Mouse (Mus musculus): Measurements from ENCODE around the gene B130006D01Rik. TPM values are rescaled to one million over a fixed set of nuclear protein-coding genes. Genes with fewer than 3 reads are reported as not detected.

The B130006D01Rik gene
- 1.0 and 1.1 TPM in 2 replicates for polyA plus RNA-seq (2015; fragmentation: Nextera tagmentation; extraction: Ambion mirVana)

DNA sequence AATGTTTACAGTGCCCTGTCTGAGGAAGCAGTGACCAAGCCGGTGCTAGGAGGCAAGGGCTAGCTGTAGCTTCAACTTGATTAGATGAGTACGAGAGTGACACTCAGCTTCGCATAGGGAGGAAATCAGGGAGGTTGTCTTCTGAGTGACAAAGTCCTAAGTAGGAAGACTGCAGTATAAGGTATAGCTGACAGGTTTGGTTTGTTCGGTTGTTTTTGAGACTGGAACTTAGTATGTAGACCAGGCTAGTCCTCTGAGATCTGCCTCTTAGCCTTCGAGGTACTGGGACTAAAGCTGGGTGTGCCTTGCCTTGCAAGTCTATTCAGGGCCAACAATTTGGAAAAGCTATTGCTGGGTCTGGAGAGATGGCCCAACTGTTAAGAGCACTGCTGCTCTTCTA, at the start of gene B130006D01Rik:
TSS of gene B130006D01Rik (plus strand) at position 301 of the 400 bp plus-strand sequence.
- H3K4me3 ChIP-seq (replicated peaks), result no peak within 1 kb of the TSS
- H3K9me3 ChIP-seq, result no peaks in the 10 kb centered on the region
- H3K27me3 ChIP-seq (replicated peaks), result no peaks in the 10 kb centered on the region
- H3K27ac ChIP-seq, result no peak within 1 kb of the TSS
- no peak for ATAC-seq (ENCODE audit: insufficient read depth, low FRiP score, low read depth)
- no peak within 1 kb of the TSS for H3K9ac ChIP-seq
- WGBS, result 85% methylated on average over 5 of the region's 5 CpGs
- H3K4me1 ChIP-seq, result no peaks in the 10 kb centered on the region
- H3K4me2 ChIP-seq, result no peak within 1 kb of the TSS
- no peaks in the 10 kb centered on the region for H3K36me3 ChIP-seq

DNA sequence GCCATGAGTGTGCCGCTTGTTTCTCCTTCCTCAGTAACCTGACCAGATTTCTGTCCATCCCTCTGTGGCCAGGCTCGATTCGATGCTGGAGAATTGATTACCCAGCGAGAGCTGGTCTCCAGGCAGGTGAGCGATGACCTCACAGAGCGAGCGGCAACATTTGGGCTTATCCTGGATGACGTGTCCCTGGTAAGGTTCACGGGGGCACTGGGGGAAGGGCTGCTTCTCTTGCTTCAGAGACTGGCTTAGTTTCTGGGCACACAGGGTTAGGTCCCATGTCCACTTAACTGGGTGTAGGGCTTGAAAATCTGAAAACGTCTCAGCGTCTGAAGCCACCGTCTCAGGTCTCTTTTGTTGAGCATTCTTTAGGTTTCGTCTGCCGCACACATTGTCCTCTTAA, 47.9 kb upstream of the B130006D01Rik start:
- Histone ChIP-seq H3K4me3 (replicated peaks) (no peak overlapping the region), H3K4me2 (no peak overlapping the region), H3K9ac (no peak overlapping the region), H3K4me1 (no peaks in the 10 kb centered on the region), H3K9me3 (no peaks in the 10 kb centered on the region), H3K27ac (no peak overlapping the region), H3K36me3 (peaks cover 55% of the 10 kb centered on the region), H3K27me3 (replicated peaks) (no peaks in the 10 kb centered on the region)
- ATAC-seq (ENCODE audit: insufficient read depth, low FRiP score, low read depth), result no peak
- 82% methylated on average over 14 of the region's 14 CpGs for WGBS

DNA sequence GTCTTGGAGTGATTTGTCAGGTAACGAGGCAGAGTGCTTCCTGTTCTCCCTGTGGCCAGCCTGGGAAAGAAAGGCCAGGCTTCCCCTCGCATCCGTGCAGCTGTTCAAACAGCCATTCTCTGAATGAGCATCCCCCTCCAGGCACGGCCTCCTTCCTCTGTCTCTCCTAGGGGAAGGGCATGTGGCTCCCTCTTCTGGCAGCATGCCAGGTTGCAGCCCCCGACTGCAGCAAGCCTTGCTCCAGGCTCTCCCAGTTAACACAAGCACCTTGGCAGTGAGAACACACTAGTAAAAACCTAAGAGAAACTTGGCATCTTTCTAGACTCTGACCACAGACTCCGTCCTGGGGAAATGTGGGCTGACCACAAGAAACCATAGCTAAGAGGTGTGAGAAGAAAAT, 47.1 kb upstream of the B130006D01Rik start:
- H3K36me3 ChIP-seq, result peaks cover 48% of the 10 kb centered on the region
- H3K4me1 ChIP-seq, result no peaks in the 10 kb centered on the region
- no peak overlapping the region for H3K4me3 ChIP-seq (replicated peaks)

DNA sequence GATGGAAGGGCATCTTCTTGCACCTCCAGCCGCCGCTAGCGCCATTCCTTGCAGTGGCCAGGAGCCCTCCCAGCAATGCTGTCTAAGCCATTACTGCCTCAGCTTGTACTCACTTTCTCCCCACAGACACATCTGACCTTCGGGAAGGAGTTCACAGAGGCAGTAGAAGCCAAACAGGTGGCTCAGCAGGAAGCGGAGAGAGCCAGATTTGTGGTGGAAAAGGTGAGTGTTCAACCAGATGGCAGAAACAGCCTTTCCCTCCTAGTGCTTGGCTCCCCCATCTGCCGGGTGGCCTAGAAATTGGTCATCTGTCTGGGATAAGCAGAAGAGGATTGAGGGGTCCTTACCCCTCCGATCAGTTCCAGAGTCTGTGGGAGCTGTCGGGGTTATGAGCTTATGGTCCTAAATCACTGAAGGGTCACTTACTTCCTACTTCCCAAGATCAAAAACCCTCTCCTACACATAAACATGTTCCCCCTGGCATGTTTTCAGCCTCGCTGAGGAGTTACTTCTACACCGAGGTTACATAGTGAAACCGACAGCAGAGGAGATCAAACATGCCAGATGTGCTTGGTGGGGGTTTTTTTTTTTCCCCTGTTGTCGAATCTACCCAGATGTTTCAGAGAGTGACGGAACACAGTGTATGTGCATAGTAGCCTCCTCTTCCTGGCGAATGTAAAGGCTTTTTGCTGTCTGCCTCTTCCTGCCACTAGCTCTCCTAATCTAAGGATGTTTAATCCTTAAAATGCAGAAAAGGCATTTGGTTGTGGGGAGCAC, 45.3 kb upstream of the B130006D01Rik start:
- no peak overlapping the region for H3K27ac ChIP-seq
- H3K4me2 ChIP-seq, result no peak overlapping the region
- peaks cover 42% of the 10 kb centered on the region for H3K36me3 ChIP-seq
- H3K27me3 ChIP-seq (replicated peaks), result no peaks in the 10 kb centered on the region
- H3K4me1 ChIP-seq, result no peaks in the 10 kb centered on the region
- 75% methylated on average over 14 of the region's 14 CpGs for WGBS
- no peak overlapping the region for H3K9ac ChIP-seq
- H3K9me3 ChIP-seq, result no peaks in the 10 kb centered on the region
- H3K4me3 ChIP-seq (replicated peaks), result no peak overlapping the region
- no peak for ATAC-seq (ENCODE audit: insufficient read depth, low FRiP score, low read depth)

More for the DNA sequence above, 47.1 kb upstream of the B130006D01Rik start:
- H3K27ac ChIP-seq, result no peak overlapping the region
- peak; percentile 40; the same call in 1 of the 2 replicates for ATAC-seq (ENCODE audit: insufficient read depth, low FRiP score, low read depth)
- H3K4me2 ChIP-seq, result no peak overlapping the region
- no peak overlapping the region for H3K9ac ChIP-seq
- H3K9me3 ChIP-seq, result no peaks in the 10 kb centered on the region
- H3K27me3 ChIP-seq (replicated peaks), result no peaks in the 10 kb centered on the region
- 19% methylated on average over 6 of the region's 6 CpGs for WGBS

DNA sequence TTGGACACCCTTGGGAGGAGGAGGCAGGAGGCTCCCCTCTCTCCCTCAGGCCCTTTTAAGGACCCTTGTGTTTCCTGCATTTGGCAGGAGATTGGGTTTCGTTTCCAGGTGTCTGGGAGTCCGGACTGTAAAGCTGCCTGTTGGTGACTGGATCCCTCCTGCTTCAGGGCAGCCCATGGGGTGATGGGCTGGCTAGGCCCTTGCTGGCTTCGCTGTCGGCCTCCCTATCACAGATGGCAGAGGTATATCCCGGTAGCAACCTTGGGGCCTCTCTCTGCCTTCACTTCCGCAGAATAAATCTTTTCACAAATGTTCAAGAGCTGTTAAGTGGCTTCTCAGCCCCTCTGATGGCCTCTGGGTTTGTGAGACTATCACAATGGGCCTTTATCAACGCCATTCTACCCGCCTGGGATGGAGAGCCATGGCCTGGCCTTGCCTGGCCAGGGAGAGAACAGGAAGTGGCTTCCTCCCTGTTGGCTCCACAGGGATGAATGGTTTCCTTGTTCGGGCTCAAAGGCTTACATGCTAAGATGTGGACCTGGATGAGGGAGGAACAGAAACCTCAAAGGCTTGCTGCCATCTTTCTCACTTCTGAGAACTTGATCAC, 41.3 kb upstream of the B130006D01Rik start:
- Histone ChIP-seq H3K4me3 (replicated peaks) (no peak overlapping the region), H3K4me2 (no peak overlapping the region), H3K27ac (peak overlapping the region; percentile 12; the same call in 1 of the 2 replicates), H3K9me3 (no peaks in the 10 kb centered on the region), H3K27me3 (replicated peaks) (no peaks in the 10 kb centered on the region), H3K4me1 (no peaks in the 10 kb centered on the region), H3K9ac (no peak overlapping the region), H3K36me3 (peaks cover 28% of the 10 kb centered on the region)
- WGBS, result 61% methylated on average over 9 of the region's 9 CpGs
- ATAC-seq (ENCODE audit: insufficient read depth, low FRiP score, low read depth), result no peak

DNA sequence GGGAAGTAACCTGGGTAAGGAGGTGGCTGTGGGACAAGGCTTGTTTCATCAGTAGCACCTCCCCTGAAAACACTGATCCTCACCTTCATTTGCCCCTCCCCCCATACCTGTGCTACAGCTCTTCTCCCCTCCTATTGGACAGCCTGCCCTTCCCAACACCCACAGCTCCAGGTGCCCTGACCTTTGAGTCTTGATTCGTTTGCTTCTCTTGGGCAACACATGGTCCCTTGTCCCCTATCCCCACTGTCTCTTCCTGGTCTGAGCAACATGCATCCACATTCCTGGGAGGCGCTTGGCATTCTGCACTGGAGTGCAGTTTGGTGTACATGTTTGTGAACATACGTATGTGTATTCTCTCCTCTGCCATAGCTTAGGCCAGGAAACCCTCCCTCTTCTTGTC, 40.4 kb upstream of the B130006D01Rik start:
- no peak for ATAC-seq (ENCODE audit: insufficient read depth, low FRiP score, low read depth)
- Histone ChIP-seq H3K9me3 (no peaks in the 10 kb centered on the region), H3K27ac (no peak overlapping the region), H3K27me3 (replicated peaks) (no peaks in the 10 kb centered on the region), H3K4me2 (no peak overlapping the region), H3K36me3 (peaks cover 21% of the 10 kb centered on the region), H3K4me1 (no peaks in the 10 kb centered on the region), H3K4me3 (replicated peaks) (no peak overlapping the region), H3K9ac (no peak overlapping the region)
- 74% methylated on average over 3 of the region's 3 CpGs for WGBS

DNA sequence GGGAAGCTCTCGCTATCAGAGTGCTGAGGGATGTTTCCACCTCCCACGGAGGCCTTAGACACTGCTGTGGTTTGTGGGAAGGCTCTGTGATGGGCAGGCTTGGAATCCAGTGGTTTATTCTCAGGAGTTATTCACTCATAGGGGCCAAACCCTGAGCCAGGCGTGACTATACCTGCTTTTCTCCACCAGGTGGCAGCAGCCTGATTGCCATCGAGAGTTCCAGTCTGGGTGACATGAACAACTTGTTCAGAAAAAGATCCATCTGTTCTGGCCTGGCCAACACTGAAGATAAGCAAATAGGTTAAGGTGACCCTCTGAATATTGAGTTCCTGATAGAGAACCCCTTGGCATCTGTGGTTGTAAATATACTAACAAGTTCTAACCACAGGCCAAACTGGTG, 37.4 kb upstream of the B130006D01Rik start:
- ATAC-seq (ENCODE audit: insufficient read depth, low FRiP score, low read depth), result no peak
- 8% methylated on average over 4 of the region's 4 CpGs for WGBS
- Histone ChIP-seq H3K27ac (no peak overlapping the region), H3K4me3 (replicated peaks) (no peak overlapping the region), H3K27me3 (replicated peaks) (no peaks in the 10 kb centered on the region), H3K4me2 (no peak overlapping the region), H3K4me1 (0 out of 2 replicates have a peak, but pooled peaks cover 6% of the 10 kb centered on the region), H3K9ac (no peak overlapping the region), H3K9me3 (no peaks in the 10 kb centered on the region), H3K36me3 (no peaks in the 10 kb centered on the region)

DNA sequence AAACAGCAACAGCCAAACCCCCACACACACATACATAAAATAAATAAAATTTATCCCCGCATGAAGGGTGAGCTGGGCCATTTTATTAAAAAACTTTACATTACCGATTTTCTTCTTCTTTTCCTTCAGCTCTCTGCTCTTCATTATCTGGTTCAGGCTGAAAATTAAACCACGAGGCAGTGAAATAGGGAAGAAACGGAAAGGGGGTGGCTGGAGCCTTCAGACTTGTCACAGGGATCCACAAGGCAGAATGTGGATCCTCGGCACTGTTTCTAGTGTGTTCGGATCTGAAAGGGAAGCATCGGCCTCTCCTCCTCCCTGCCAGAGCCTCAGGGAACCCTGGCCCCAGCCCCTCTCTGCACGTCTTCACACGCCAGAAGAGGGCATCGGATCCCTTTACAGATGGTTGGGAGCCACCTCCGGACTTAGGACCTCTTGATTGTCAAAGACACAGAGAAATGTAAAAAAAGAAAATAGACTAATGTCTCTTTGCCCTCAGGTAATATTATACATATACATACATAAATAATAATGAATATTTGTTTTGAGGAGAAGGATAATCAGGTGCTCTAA, 36.2 kb upstream of the B130006D01Rik start:
- no peak for ATAC-seq (ENCODE audit: insufficient read depth, low FRiP score, low read depth)
- H3K27me3 ChIP-seq (replicated peaks), result no peaks in the 10 kb centered on the region

DNA sequence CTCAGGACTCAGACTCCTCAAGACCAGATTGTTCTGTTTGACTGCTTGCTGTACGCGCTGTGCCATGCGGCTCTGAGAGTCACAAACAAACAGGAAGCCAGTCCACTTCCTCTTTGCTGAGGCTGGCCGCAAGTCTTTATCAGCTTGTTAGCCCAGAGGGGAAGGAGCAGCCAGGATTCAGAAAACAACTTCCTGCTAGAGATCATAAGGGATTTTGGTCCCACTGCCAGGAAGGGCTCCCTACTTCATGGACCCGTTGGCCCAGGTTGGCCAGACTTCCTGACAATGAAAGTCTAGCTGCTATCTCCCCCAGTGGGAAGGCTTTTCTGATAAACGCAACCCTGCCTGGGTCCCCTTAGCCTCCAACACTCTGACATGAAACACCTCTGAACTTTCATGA, 34.9 kb upstream of the B130006D01Rik start:
- Histone ChIP-seq H3K27me3 (replicated peaks) (no peaks in the 10 kb centered on the region), H3K4me1 (0 out of 2 replicates have a peak, but pooled peaks cover 6% of the 10 kb centered on the region), H3K4me3 (replicated peaks) (no peak overlapping the region), H3K36me3 (no peaks in the 10 kb centered on the region), H3K4me2 (no peak overlapping the region), H3K27ac (peak overlapping the region; percentile 54), H3K9me3 (no peaks in the 10 kb centered on the region), H3K9ac (no peak overlapping the region)
- no peak for ATAC-seq (ENCODE audit: insufficient read depth, low FRiP score, low read depth)
- 60% methylated on average over 6 of the region's 6 CpGs for WGBS

More for the DNA sequence above, 36.2 kb upstream of the B130006D01Rik start:
- no peak overlapping the region for H3K9ac ChIP-seq
- 0 out of 2 replicates have a peak, but pooled peaks cover 6% of the 10 kb centered on the region for H3K4me1 ChIP-seq
- H3K4me3 ChIP-seq (replicated peaks), result no peak overlapping the region
- H3K36me3 ChIP-seq, result no peaks in the 10 kb centered on the region
- H3K9me3 ChIP-seq, result no peaks in the 10 kb centered on the region
- H3K4me2 ChIP-seq, result no peak overlapping the region
- no peak overlapping the region for H3K27ac ChIP-seq
- 37% methylated on average over 11 of the region's 11 CpGs for WGBS

DNA sequence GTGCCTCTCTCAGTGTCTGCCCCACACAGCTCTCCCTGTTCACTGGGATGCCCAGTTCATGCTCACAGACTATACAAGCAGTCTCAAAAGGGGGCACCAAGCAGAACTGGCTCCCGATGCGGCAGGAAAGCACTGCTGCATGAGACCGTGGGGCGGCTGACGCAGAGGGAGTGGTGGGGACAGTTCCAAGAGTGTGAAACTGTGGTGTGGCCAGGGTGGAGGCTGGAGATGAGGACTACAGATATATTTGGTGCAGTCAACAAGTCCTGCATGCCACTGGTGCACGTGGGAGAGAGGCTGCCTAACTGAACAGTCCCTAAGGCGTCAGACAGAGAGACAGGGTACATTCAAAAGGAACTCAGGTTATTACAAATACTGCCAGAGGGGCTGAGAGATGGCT, 34.4 kb upstream of the B130006D01Rik start:
- Histone ChIP-seq H3K27ac (peak overlapping the region; percentile 54; the same call in 1 of the 2 replicates), H3K4me3 (replicated peaks) (no peak overlapping the region), H3K36me3 (no peaks in the 10 kb centered on the region), H3K9me3 (no peaks in the 10 kb centered on the region), H3K9ac (no peak overlapping the region), H3K27me3 (replicated peaks) (no peaks in the 10 kb centered on the region), H3K4me1 (0 out of 2 replicates have a peak, but pooled peaks cover 6% of the 10 kb centered on the region), H3K4me2 (peak overlapping the region; percentile 10; the same call in 1 of the 2 replicates)
- WGBS, result 55% methylated on average over 7 of the region's 7 CpGs
- ATAC-seq (ENCODE audit: insufficient read depth, low FRiP score, low read depth), result peak; percentile 53; the same call in 1 of the 2 replicates

DNA sequence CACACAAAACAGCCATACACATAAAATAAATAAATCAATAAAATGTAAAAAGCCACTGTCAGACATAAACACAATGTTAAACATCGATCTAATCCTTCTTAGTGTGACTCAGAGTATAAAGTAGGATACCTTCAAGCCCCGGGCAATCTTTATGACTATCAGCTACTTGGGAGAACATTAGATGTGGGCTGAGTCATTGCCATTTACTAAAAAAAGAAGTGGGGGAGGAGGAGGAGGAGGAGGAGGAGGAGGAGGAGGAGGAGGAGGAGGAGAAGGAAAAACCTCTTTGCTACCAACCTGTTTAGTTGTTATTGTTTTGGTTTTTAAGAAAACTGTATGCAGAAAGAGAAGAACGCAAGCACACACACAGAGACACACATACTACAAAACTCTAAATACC, 33.8 kb upstream of the B130006D01Rik start:
- no peak overlapping the region for H3K4me2 ChIP-seq
- H3K27ac ChIP-seq, result no peak overlapping the region
- no peaks in the 10 kb centered on the region for H3K27me3 ChIP-seq (replicated peaks)
- 71% methylated on average over 3 of the region's 3 CpGs for WGBS
- no peak for ATAC-seq (ENCODE audit: insufficient read depth, low FRiP score, low read depth)
- no peaks in the 10 kb centered on the region for H3K9me3 ChIP-seq
- H3K4me3 ChIP-seq (replicated peaks), result no peak overlapping the region
- no peaks in the 10 kb centered on the region for H3K36me3 ChIP-seq
- no peak overlapping the region for H3K9ac ChIP-seq
- 0 out of 2 replicates have a peak, but pooled peaks cover 6% of the 10 kb centered on the region for H3K4me1 ChIP-seq

DNA sequence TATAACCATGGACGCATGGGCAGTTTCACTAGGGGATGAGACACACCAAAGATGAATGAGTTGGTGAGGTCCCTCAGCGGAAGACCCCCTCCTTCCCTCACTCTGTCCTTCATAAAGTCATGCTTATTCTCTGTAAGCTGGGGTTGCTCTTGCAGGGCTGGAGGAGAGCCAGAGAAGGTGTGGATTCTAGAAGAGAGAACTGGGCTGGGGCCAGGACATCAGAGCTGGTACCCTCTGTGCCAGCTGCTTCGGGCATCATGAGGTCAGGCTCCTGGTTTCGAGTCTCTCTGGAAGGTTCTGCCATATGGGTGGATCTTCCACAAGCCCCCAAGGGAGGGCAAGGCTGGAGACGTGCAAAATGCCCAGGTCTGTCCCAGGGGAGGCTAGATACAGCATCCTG, 24.8 kb upstream of the B130006D01Rik start:
- Histone ChIP-seq H3K27ac (no peak overlapping the region), H3K4me2 (no peak overlapping the region), H3K4me1 (no peaks in the 10 kb centered on the region), H3K9ac (no peak overlapping the region), H3K27me3 (replicated peaks) (no peaks in the 10 kb centered on the region), H3K4me3 (replicated peaks) (no peak overlapping the region), H3K9me3 (no peaks in the 10 kb centered on the region), H3K36me3 (no peaks in the 10 kb centered on the region)
- ATAC-seq (ENCODE audit: insufficient read depth, low FRiP score, low read depth), result no peak
- 76% methylated on average over 5 of the region's 5 CpGs for WGBS

Measured in stomach, embryonic 15.5 days (tissue).